Mouse (Mus musculus) frontal cortex, adult 2 months (tissue): ENCODE data around the gene 4930430A15Rik. TPM values are rescaled to one million over a fixed set of nuclear protein-coding genes. Genes with fewer than 3 reads are reported as not detected.

Experiments used
- DNase-seq, 2 experiments: peaks; one replicate each; pipeline ENCODE4 v3.0.0; 2022; ENCODE audit warnings: low spot score in 1 of 2; ENCODE audit errors: extremely low spot score in 1 of 2
- polyA plus RNA-seq: library from polyadenylated mRNA; depleted of rRNA; stranded (reverse); fragments of >200 nt; gene quantifications from 2 replicates; pipeline ENCODE4 v1.2.3, GENCODE M21; 2012; rRNA removed

The 4930430A15Rik gene
- polyA plus RNA-seq: not detected in 2 replicates

DNA sequence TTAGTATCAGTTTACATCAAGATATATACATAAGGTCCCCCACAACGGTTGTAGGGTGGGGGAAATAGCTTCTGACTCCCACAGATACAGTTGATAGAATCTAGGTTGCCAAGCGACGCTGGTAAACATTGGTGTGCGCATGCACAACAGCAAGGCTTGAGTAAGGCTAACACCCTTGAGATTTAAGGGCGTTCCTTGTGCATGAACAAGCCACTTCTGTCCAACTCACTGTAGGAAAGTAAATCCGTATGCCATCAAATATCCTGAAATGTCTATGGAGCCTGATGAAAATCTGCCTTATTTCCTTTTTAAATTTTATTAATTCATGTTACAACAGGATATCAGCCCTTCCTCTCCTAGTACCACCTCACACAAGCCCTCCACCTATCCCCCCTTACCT lies at the start of gene 4930430A15Rik:
4930430A15Rik (minus strand) TSS at position 101 of the 400 bp plus-strand sequence.
- no peak for DNase-seq

DNA sequence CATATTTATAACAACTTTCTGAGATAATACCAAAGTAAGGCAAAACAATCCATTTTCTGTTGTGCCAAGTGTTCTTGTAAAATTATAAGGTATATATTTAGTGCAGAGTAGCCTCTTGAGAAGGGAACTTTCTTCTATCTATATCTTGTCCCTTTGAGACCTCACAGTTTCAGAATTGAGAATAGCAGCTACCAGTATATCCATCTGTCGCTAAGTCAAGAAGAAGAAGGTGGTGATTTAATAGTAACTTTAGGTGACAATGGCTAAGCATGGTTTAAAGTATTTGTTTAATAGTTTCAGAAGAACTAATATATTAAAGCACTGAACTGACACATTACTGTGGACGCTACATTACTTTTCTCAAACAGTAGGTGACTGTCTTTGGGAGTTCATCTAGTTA lies 44.6 kb upstream of the 4930430A15Rik start, which contains the start of gene Olfr1277:
Olfr1277 (minus strand) TSS at position 101 of the 400 bp plus-strand sequence.
- no peak for DNase-seq

DNA sequence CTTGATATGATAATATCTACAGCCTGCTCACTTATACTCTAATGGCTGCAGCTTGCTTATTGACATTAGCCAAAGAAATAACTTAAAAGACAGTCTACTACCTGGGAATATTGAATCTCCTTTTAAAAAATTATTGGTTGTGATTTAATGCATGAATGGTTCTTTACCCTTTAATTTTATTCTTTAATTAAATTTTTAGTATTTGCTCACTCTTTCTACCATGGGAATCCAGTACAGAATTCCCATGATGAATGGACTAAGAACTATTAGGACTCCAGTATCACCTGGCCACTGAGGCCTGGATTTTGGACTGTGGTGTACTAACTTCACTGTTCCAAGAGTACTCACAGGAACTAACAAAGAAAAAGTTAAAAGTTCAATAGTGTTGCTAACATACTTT lies 24.8 kb upstream of the 4930430A15Rik start, which contains the start of gene Olfr1276:
Olfr1276 (plus strand) TSS at position 301 of the 400 bp plus-strand sequence.
- no peak for DNase-seq

DNA sequence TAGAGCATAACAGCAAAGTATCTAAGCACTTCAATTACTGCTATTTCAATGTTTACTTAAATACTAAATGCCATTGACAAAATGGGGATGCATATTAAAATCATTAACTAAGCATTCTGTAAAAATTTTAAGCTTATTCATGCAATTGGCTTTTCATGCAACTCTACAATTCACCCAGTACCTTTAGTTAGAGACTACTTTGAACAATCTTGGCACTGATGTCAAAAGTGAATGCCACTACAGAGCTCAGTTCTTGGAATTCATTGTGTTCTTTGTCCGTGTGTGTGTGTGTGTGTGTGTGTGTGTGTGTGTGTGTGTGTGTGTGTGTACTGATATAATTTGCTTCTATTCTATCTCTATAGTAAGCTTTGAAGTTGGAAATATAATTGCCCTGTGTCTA lies 5.8 kb upstream of the 4930430A15Rik start, which contains the start of gene Olfr1275:
Olfr1275 (minus strand) TSS at position 101 of the 400 bp plus-strand sequence.
- DNase-seq: no peak

DNA sequence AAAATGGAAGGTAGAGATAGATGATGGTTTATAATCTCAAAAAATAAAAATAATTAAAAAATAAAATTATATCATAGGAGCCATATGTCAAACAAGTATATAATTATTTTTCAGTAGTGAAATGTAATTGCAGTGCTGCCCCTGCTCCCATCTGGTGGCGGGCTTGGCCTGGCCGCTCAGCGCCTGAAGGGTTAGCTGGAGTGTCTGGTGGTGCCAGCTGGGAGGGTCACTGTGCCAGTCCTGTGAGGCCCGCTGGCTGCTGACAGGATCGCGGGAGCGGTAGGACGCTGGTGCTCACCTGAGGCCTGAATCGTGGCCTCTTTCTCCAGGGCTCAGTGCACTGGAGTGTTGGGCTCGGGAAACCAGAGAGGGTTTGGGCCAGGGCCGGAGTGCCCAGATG lies 47.3 kb downstream of the 4930430A15Rik start:
- no peak for DNase-seq

DNA sequence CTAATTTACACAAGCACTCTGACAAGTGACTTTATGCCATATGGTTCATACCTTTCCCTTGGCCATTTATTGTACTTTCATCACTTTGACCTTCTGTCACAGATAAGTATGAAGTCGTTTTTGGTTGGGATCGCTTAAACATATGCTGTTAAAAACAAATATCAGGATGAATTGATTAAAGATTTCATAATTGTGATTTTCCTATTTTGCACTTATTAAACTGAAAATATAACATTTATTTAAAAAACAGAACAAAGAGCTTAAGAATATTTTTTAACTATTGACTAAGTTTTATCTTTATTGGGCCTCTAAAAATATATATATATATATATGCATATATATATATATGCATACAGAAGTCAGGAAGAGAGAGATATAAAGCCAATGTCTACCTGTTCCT lies 76.6 kb downstream of the 4930430A15Rik start, which contains the start of gene Gm15130:
Gm15130 (minus strand) TSS at position 101 of the 400 bp plus-strand sequence.
- no peak for DNase-seq

DNA sequence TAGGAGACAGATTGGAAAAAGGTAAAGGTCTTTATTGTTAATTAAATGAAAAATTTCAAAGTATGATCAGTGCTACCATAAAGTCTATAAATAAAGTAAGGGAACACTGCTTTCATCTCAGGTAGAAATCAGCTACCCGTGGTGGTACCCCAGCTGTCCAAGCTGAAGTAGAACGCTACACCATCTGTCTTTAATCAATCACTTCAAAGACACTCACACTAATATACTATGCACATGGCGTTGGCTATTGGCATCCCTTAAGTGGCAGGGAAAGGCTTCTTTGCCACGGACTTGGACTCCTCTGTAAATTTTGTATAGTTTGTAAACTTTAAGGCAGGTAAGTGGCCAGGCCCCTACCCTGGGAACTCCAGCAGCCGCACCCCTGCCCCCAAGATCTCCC lies 93.7 kb downstream of the 4930430A15Rik start:
- DNase-seq: no peak

Other genes with a start within 250 kb of the 4930430A15Rik start
- not detected in 2 replicates for gene Gm13941, start 123.6 kb downstream of the 4930430A15Rik start, polyA plus RNA-seq
- not detected in 2 replicates for gene Gm15130, start 76.7 kb downstream of the 4930430A15Rik start, polyA plus RNA-seq
- not detected in 2 replicates for gene Olfr1275, start 5.7 kb upstream of the 4930430A15Rik start, polyA plus RNA-seq
- gene Olfr1276, start 24.9 kb upstream of the 4930430A15Rik start, polyA plus RNA-seq: not detected in 2 replicates
- not detected in 2 replicates for gene Olfr1277, start 44.5 kb upstream of the 4930430A15Rik start, polyA plus RNA-seq
- gene Olfr1278, start 60.5 kb upstream of the 4930430A15Rik start, polyA plus RNA-seq: not detected in 2 replicates
- not detected in 2 replicates for gene Olfr1279, start 71.0 kb upstream of the 4930430A15Rik start, polyA plus RNA-seq
- not detected in 2 replicates for gene Olfr1280, start 84.4 kb upstream of the 4930430A15Rik start, polyA plus RNA-seq
- not detected in 2 replicates for gene Olfr1281, start 96.9 kb upstream of the 4930430A15Rik start, polyA plus RNA-seq
- not detected in 2 replicates for gene Olfr1282, start 106.5 kb upstream of the 4930430A15Rik start, polyA plus RNA-seq
- gene Olfr1283, start 137.2 kb upstream of the 4930430A15Rik start, polyA plus RNA-seq: not detected in 2 replicates
- not detected in 2 replicates for gene Olfr1284, start 145.9 kb upstream of the 4930430A15Rik start, polyA plus RNA-seq
- gene Olfr1286, start 193.5 kb upstream of the 4930430A15Rik start, polyA plus RNA-seq: not detected in 2 replicates
- gene Olfr1287, start 219.5 kb upstream of the 4930430A15Rik start, polyA plus RNA-seq: not detected in 2 replicates
- gene Olfr1288, start 244.5 kb upstream of the 4930430A15Rik start, polyA plus RNA-seq: not detected in 2 replicates